Mouse (Mus musculus) stomach, postnatal 0 days (tissue): ENCODE measurements at regions not wholly inside any gene's neighbourhood (a gene's known extent, or its start where the extent isn't known, plus 50 kb on each side); places are given as distances from the start of the nearest gene placed in this dataset.

ENCODE experiments used
- CTCF ChIP-seq: IDR thresholded peaks from 2 replicates; pipeline ENCODE4 v1.5.1; 2016; ENCODE audit warnings: antibody characterized with exemption, low read depth, mild to moderate bottlenecking, moderate library complexity
- EP300 ChIP-seq: optimal IDR thresholded peaks from 2 replicates; pipeline ENCODE3; 2016; ENCODE audit warnings: antibody characterized with exemption

DNA sequence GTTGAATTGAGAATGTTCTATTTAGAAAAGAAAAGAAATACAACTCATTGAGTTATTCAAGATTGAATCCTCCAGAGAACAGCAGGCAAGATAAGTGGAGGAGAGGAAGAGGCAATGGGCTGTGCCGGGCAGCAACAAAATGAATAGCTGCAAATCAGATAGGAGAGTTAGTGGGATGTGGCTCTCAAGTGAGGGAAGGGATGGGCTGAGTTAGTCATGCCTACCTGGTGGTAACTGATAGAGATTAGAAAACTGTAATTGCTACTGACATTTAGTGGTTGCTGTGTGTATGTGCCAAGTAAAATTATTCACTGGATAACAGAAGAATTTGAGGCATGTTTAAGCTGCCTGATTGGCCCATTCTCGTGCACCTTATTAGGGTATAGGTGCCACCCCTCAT, 179.3 kb downstream of the Calcrl start:
- TF ChIP-seq CTCF, result no peak
- no peak for TF ChIP-seq EP300
